Mouse (Mus musculus) forebrain, embryonic 15.5 days (tissue): ENCODE measurements around the gene Lyst. TPM values are rescaled to one million over a fixed set of nuclear protein-coding genes. Genes with fewer than 3 reads are reported as not detected.
"Not testable (repeated sequence)": the region's sequence is repeated elsewhere in the genome, so short reads cannot be mapped to it uniquely, and the experiment has no call there.

Experiments used
- ATAC-seq: fragments of 200-750 bp; cut with Nextera tagmentation; replicated peaks from 2 replicates; pipeline ENCODE4 v1.8.0; 2017; ENCODE audit warnings: mild to moderate bottlenecking, moderate TSS enrichment, moderate library complexity
- H3K27ac ChIP-seq: fragments of 300-500 bp; sonication (generic); replicated peaks from 2 replicates; pipeline ENCODE4 v1.5.1; 2015; ENCODE audit warnings: mild to moderate bottlenecking, inconsistent platforms
- H3K27me3 ChIP-seq: fragments of 300-500 bp; sonication (generic); 2 replicates; pipeline ENCODE4 v1.6.1; 2015; ENCODE audit warnings: inconsistent platforms
- H3K36me3 ChIP-seq: fragments of 300-500 bp; sonication (generic); 2 replicates; pipeline ENCODE4 v1.6.1; 2015; ENCODE audit warnings: mild to moderate bottlenecking, inconsistent platforms
- H3K4me1 ChIP-seq: fragments of 300-500 bp; sonication (generic); 2 replicates; pipeline ENCODE4 v1.6.1; 2015; ENCODE audit warnings: inconsistent platforms
- H3K4me2 ChIP-seq: fragments of 300-500 bp; sonication (generic); replicated peaks from 2 replicates; pipeline ENCODE4 v1.6.1; 2015; ENCODE audit warnings: mild to moderate bottlenecking, inconsistent platforms
- H3K4me3 ChIP-seq: fragments of 300-500 bp; sonication (generic); 2 replicates; pipeline ENCODE4 v1.5.1; 2015; ENCODE audit warnings: mild to moderate bottlenecking, inconsistent platforms
- H3K9ac ChIP-seq: fragments of 300-500 bp; sonication (generic); replicated peaks from 2 replicates; pipeline ENCODE4 v1.6.1; 2015; ENCODE audit warnings: mild to moderate bottlenecking, inconsistent platforms
- H3K9me3 ChIP-seq: fragments of 300-500 bp; sonication (generic); 2 replicates; pipeline ENCODE4 v1.6.1; 2016; ENCODE audit warnings: inconsistent platforms
- WGBS: fragments of 180-500 bp; shearing (Covaris S2); methylation state at CpG from one replicate; pipeline ENCODE4 v1.1.7; 2015; ENCODE audit warnings: mixed read lengths; 5-methylcytosine and 5-hydroxymethylcytosine counted together
- polyA plus RNA-seq: library from polyadenylated mRNA; unstranded; fragments of >200 nt; fragmentation: Nextera tagmentation; extraction: Ambion mirVana; gene quantifications from 2 replicates; pipeline ENCODE4 v1.2.1, GENCODE M21; 2015

Gene Lyst
- polyA plus RNA-seq, 1 experiment from 2014 or later = 4.1 TPM

- ATAC-seq = no peak
- H3K4me2 ChIP-seq = no peak overlapping the region
- WGBS = 93% methylated on average over 3 of the region's 3 CpGs
- no peak overlapping the region for H3K27ac ChIP-seq
- no peaks in the 10 kb centered on the region for H3K4me1 ChIP-seq
- H3K27me3 ChIP-seq = no peaks in the 10 kb centered on the region
- H3K9me3 ChIP-seq = no peaks in the 10 kb centered on the region
- no peak overlapping the region for H3K4me3 ChIP-seq
- H3K36me3 ChIP-seq = no peaks in the 10 kb centered on the region
- no peak overlapping the region for H3K9ac ChIP-seq
Observed at GRCm38 (mm10) chr13:13791981-13792380, 201.8 kb downstream of the Lyst start.

DNA sequence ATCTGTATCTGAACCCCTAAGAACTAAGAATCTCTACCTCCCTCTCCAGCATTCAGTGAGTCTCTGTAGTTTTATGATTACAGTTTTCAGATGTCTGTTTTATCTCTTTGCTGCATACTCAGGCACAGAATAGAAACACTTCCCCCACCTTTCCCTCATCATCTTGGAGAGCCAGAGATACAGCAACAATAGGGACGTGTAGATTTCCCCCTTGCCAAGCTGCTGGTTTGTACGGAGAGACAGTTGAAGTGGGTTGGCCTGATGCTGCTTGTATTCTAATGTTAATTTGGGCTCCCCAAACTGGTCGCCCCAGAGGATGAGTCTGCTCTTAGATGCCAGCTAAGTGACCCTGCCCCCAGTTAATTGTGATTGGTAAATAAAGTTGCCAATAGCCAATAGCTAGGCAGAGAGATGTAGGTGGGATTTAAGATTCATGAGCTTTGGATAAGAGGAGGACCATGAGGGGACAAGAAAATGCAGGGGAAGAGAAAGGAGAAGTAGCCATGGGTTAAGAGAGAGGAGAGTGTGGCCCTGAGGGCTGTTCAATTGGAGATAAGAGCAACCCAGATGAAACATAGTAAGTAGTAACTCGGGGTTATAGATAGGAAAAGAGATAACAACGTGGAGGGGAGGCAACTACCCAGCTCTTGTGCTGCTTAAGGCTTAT lies 205.1 kb downstream of the Lyst start:
- H3K9me3 ChIP-seq = no peaks in the 10 kb centered on the region
- H3K4me1 ChIP-seq = no peaks in the 10 kb centered on the region
- H3K9ac ChIP-seq = no peak overlapping the region
- H3K27ac ChIP-seq = no peak overlapping the region
- no peaks in the 10 kb centered on the region for H3K36me3 ChIP-seq
- ATAC-seq = no peak
- H3K4me2 ChIP-seq = no peak overlapping the region
- no peaks in the 10 kb centered on the region for H3K27me3 ChIP-seq
- WGBS = 29% methylated on average over 5 of the region's 5 CpGs
- H3K4me3 ChIP-seq = no peak overlapping the region

DNA sequence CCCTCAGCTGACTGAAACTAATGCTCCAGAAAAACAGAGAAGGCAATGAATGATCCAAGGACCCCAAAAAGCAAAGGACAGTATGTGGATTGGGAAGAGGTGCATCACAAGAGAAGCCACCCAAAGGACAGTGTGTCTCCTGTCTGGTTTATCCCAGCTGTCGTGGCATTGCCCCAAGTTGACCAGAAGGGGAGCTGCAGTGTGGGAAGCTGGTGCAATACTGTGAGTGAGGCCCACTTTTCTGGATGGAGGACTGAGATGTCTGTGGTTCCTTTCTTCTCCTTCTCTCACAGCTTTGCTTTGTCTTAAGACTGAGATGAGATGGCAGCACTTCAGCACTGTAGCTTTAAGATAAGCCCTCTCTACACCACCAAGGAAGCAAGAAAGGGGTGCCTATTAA lies 205.9 kb downstream of the Lyst start:
- H3K9me3 ChIP-seq = no peaks in the 10 kb centered on the region
- no peaks in the 10 kb centered on the region for H3K27me3 ChIP-seq
- no peak overlapping the region for H3K27ac ChIP-seq
- H3K9ac ChIP-seq = no peak overlapping the region
- H3K4me2 ChIP-seq = no peak overlapping the region
- WGBS = 95% methylated on average over 1 of the region's 1 CpGs
- no peaks in the 10 kb centered on the region for H3K4me1 ChIP-seq
- no peak for ATAC-seq
- no peak overlapping the region for H3K4me3 ChIP-seq
- H3K36me3 ChIP-seq = no peaks in the 10 kb centered on the region

- not testable (repeated sequence) for H3K9ac ChIP-seq, H3K4me3 ChIP-seq, H3K36me3 ChIP-seq, H3K27ac ChIP-seq, H3K4me2 ChIP-seq, ATAC-seq, H3K4me1 ChIP-seq, H3K27me3 ChIP-seq, H3K9me3 ChIP-seq
- 93% methylated on average over 12 of the region's 12 CpGs for WGBS
Observed at GRCm38 (mm10) chr13:13797816-13798215, 207.6 kb downstream of the Lyst start.

DNA sequence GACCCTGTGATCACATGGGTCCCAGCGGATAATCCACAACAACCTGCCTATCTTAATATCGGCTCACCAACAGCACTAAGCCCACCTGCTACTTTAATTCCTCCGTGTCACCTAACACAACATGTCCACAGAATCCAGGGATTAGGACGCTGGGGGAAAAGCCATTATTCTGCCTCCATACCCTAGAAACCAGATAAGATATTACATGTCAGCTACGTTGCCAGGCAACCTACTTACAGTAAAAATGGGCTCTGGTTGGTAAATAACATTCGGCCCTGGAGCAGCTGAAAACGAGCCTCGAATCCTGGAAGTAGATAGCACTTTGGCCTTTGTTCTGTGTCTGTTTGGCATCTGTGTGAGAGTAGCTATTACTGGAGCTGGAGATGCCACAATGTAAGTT lies 208.6 kb downstream of the Lyst start:
- H3K27me3 ChIP-seq = no peaks in the 10 kb centered on the region
- WGBS = 77% methylated on average over 8 of the region's 8 CpGs
- no peaks in the 10 kb centered on the region for H3K36me3 ChIP-seq
- no peak overlapping the region for H3K9ac ChIP-seq
- no peaks in the 10 kb centered on the region for H3K9me3 ChIP-seq
- ATAC-seq = no peak
- no peaks in the 10 kb centered on the region for H3K4me1 ChIP-seq
- no peak overlapping the region for H3K4me2 ChIP-seq
- no peak overlapping the region for H3K4me3 ChIP-seq
- H3K27ac ChIP-seq = no peak overlapping the region

- H3K27me3 ChIP-seq = no peaks in the 10 kb centered on the region
- peak; percentile 65 for ATAC-seq
- 35% methylated on average over 11 of the region's 11 CpGs for WGBS
Observed at GRCm38 (mm10) chr13:13808337-13809132, 218.3 kb downstream of the Lyst start.

DNA sequence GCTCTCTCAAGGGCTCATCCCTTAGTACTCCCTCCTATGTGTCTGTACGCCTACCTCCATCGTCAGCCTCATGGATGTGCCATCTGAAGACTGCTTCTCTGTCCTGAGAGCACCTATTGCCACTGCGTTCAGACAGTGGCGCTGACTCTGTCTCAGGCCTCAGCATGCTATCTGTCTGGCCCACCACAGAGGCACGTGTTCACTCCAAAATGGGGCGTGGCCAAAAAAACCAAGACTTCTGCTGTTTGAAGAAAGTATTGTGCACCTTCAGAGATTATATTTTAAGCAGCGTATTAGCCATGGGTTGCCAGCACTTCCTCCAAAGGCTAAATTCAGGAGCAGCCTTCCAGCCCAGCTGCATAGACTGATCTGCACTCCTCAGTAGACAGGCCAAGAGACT lies 220.7 kb downstream of the Lyst start:
- WGBS = 88% methylated on average over 7 of the region's 7 CpGs
- Histone ChIP-seq H3K9ac (no peak overlapping the region), H3K4me3 (no peak overlapping the region), H3K36me3 (no peaks in the 10 kb centered on the region), H3K9me3 (no peaks in the 10 kb centered on the region), H3K4me1 (peaks cover 7% of the 10 kb centered on the region), H3K27me3 (no peaks in the 10 kb centered on the region), H3K4me2 (no peak overlapping the region), H3K27ac (no peak overlapping the region)
- ATAC-seq = no peak

More at GRCm38 (mm10) chr13:13808337-13809132, 218.3 kb downstream of the Lyst start:
- Histone ChIP-seq H3K27ac (no peak overlapping the region), H3K4me3 (no peak overlapping the region), H3K9me3 (no peaks in the 10 kb centered on the region), H3K4me1 (peaks cover 7% of the 10 kb centered on the region), H3K9ac (no peak overlapping the region), H3K36me3 (no peaks in the 10 kb centered on the region), H3K4me2 (no peak overlapping the region)

DNA sequence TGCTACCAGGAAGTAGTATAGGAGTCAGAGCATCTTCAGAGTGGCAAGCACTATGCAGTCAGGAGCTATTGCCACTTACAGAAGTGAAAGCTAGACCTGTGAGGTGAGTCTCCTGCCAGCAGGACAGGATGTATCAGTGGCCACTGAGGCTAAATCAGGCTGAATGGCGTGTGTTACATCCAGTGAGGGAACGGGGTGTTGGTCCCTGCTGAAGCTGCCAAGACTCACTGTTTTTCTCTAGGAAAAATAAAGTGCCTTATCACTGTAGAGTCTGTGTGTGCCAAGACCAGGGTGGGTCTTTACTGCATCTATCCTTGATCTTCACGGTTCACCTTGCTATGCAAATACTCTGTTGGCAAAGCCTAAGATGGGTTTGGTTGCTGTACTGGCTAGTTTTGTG lies 228.5 kb downstream of the Lyst start:
- Histone ChIP-seq H3K27me3 (no peaks in the 10 kb centered on the region), H3K27ac (no peak overlapping the region), H3K4me3 (no peak overlapping the region), H3K4me2 (no peak overlapping the region), H3K4me1 (no peaks in the 10 kb centered on the region), H3K9ac (no peak overlapping the region), H3K9me3 (no peaks in the 10 kb centered on the region), H3K36me3 (no peaks in the 10 kb centered on the region)
- WGBS = 88% methylated on average over 3 of the region's 3 CpGs
- ATAC-seq = no peak

- Histone ChIP-seq H3K9ac (no peak overlapping the region), H3K27me3 (no peaks in the 10 kb centered on the region), H3K36me3 (no peaks in the 10 kb centered on the region), H3K4me3 (no peak overlapping the region), H3K4me1 (no peaks in the 10 kb centered on the region), H3K27ac (peak overlapping the region; percentile 21; the same call in 1 of the 2 replicates), H3K9me3 (no peaks in the 10 kb centered on the region), H3K4me2 (no peak overlapping the region)
- 44% methylated on average over 7 of the region's 7 CpGs for WGBS
- peak; percentile 88 for ATAC-seq
Observed at GRCm38 (mm10) chr13:13820234-13821123, 230.3 kb downstream of the Lyst start.

GRCm38 (mm10) chr13:13824946-13825345 lies 234.7 kb downstream of the Lyst start:
- no peak overlapping the region for H3K9ac ChIP-seq
- H3K9me3 ChIP-seq = no peaks in the 10 kb centered on the region
- H3K27ac ChIP-seq = no peak overlapping the region
- H3K4me2 ChIP-seq = no peak overlapping the region
- 0 out of 2 replicates have a peak, but pooled peaks cover 3% of the 10 kb centered on the region for H3K4me1 ChIP-seq
- H3K27me3 ChIP-seq = no peaks in the 10 kb centered on the region
- H3K36me3 ChIP-seq = no peaks in the 10 kb centered on the region
- no peak for ATAC-seq
- no peak overlapping the region for H3K4me3 ChIP-seq
- WGBS = 87% methylated on average over 7 of the region's 7 CpGs

DNA sequence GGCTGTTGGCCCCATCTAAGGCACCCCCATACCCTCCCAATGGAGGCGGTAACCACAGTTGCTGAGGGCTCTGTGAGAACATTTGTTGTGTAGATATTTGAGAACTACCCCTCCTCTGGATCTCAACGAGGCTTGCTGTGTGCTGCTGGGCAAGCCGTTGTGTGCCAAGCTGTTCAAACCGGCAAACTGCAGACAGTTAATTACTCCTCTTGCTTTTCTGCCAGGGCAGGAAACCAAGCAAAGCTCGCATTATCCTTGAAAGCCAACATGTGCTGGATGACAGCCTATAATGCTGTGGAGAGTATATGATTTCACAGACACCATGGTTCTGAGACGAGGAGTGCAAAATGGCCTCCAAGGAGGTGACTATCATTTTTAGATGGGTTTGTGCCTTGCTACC lies 236.3 kb downstream of the Lyst start:
- Histone ChIP-seq H3K4me3 (no peak overlapping the region), H3K4me2 (no peak overlapping the region), H3K9ac (no peak overlapping the region), H3K36me3 (no peaks in the 10 kb centered on the region), H3K9me3 (no peaks in the 10 kb centered on the region), H3K4me1 (0 out of 2 replicates have a peak, but pooled peaks cover 3% of the 10 kb centered on the region), H3K27ac (no peak overlapping the region), H3K27me3 (no peaks in the 10 kb centered on the region)
- ATAC-seq = no peak
- WGBS = 67% methylated on average over 6 of the region's 6 CpGs

DNA sequence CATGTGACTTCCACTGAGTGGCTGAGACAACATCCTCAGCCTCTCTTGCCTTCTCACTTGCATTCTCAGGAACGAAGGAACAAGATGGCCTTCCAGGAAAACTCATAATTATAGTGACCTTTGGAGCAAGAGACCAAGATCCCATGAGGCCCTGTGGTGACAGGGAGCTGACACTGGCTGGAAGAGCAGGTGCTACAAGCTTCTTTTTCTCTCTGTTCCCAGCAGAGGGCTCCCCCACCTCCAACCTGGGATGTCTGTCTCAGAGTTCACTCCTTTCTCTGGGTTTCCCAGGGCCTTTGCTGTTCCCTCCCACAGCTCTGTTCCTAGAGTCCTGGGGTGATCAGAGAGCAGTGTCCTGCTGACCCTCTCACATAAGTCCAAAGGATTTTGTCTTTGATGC lies 237.9 kb downstream of the Lyst start:
- Histone ChIP-seq H3K4me2 (no peak overlapping the region), H3K27me3 (no peaks in the 10 kb centered on the region), H3K27ac (no peak overlapping the region), H3K9me3 (no peaks in the 10 kb centered on the region), H3K4me3 (no peak overlapping the region), H3K9ac (no peak overlapping the region), H3K36me3 (no peaks in the 10 kb centered on the region), H3K4me1 (0 out of 2 replicates have a peak, but pooled peaks cover 3% of the 10 kb centered on the region)
- WGBS = 26% methylated on average over 1 of the region's 1 CpGs
- ATAC-seq = no peak
